Mouse (Mus musculus) liver, embryonic 13.5 days (tissue): ENCODE data around the gene Upf3b. TPM values are rescaled to one million over a fixed set of nuclear protein-coding genes. Genes with fewer than 3 reads are reported as not detected.
A peak's percentile ranks its signal among the peaks of the same experiment; 100 is the strongest.

Experiments used
- ATAC-seq: fragments of 200-750 bp; cut with Nextera tagmentation; 2 replicates; pipeline ENCODE4 v1.8.0; 2017; ENCODE audit warnings: low read depth, mild to moderate bottlenecking, moderate number of reproducible peaks, moderate library complexity
- DNase-seq: peaks from one replicate; pipeline ENCODE4 v3.0.0; 2022
- H3K27ac ChIP-seq: fragments of 300-500 bp; sonication (generic); 2 replicates; pipeline ENCODE4 v1.5.1; 2015; ENCODE audit warnings: moderate library complexity, mild to moderate bottlenecking, inconsistent platforms
- H3K27me3 ChIP-seq: fragments of 300-500 bp; sonication (generic); 2 replicates; pipeline ENCODE4 v1.6.1; 2015; ENCODE audit warnings: mild to moderate bottlenecking, inconsistent platforms
- H3K36me3 ChIP-seq: fragments of 300-500 bp; sonication (generic); 2 replicates; pipeline ENCODE4 v1.6.1; 2015; ENCODE audit warnings: mild to moderate bottlenecking, inconsistent platforms
- H3K4me1 ChIP-seq: fragments of 300-500 bp; sonication (generic); replicated peaks from 2 replicates; pipeline ENCODE4 v1.6.1; 2015; ENCODE audit warnings: inconsistent platforms
- H3K4me2 ChIP-seq: fragments of 300-500 bp; sonication (generic); 2 replicates; pipeline ENCODE4 v1.6.1; 2015; ENCODE audit warnings: inconsistent platforms, mild to moderate bottlenecking, moderate library complexity
- H3K4me3 ChIP-seq: fragments of 300-500 bp; sonication (generic); replicated peaks from 2 replicates; pipeline ENCODE4 v1.5.1; 2015; ENCODE audit warnings: mild to moderate bottlenecking, inconsistent platforms
- H3K9ac ChIP-seq: fragments of 300-500 bp; sonication (generic); 2 replicates; pipeline ENCODE4 v1.6.1; 2015; ENCODE audit warnings: mild to moderate bottlenecking, inconsistent platforms
- H3K9me3 ChIP-seq: fragments of 300-500 bp; sonication (generic); replicated peaks from 2 replicates; pipeline ENCODE4 v1.6.1; 2016; ENCODE audit warnings: inconsistent platforms
- WGBS: fragments of 180-500 bp; shearing (Covaris S2); methylation state at CpG from one replicate; pipeline ENCODE4 v1.1.7; 2015; ENCODE audit not compliant: insufficient replicate concordance; 5-methylcytosine and 5-hydroxymethylcytosine counted together
- polyA plus RNA-seq: library from polyadenylated mRNA; unstranded; fragments of >200 nt; fragmentation: Nextera tagmentation; extraction: Ambion mirVana; gene quantifications from 2 replicates; pipeline ENCODE4 v1.2.1, GENCODE M21; 2015

The Upf3b gene
- polyA plus RNA-seq, 1 experiment from 2014 or later = 13.0 TPM

- H3K4me1 ChIP-seq = no peaks in the 10 kb centered on the region
- H3K36me3 ChIP-seq = peaks cover 9% of the 10 kb centered on the region
- H3K9me3 ChIP-seq = no peaks in the 10 kb centered on the region
- H3K4me3 ChIP-seq = no peak overlapping the region
- no peak for DNase-seq
- H3K4me2 ChIP-seq = no peak overlapping the region
- no peak overlapping the region for H3K9ac ChIP-seq
- no peak overlapping the region for H3K27ac ChIP-seq
- H3K27me3 ChIP-seq = no peaks in the 10 kb centered on the region
- WGBS = 70% methylated on average over 8 of the region's 8 CpGs
- no peak for ATAC-seq
Observed at GRCm38 (mm10) chrX:37076651-37077050, 33.5 kb downstream of the Upf3b start.

- Histone ChIP-seq H3K9me3 (no peaks in the 10 kb centered on the region), H3K27me3 (no peaks in the 10 kb centered on the region), H3K4me3 (no peak overlapping the region), H3K9ac (no peak overlapping the region), H3K36me3 (no peaks in the 10 kb centered on the region), H3K27ac (no peak overlapping the region), H3K4me2 (no peak overlapping the region), H3K4me1 (no peaks in the 10 kb centered on the region)
- ATAC-seq = no peak
- 33% methylated on average over 9 of the region's 9 CpGs for WGBS
- DNase-seq = peak; percentile 15
Observed at GRCm38 (mm10) chrX:37074262-37074892, 35.7 kb downstream of the Upf3b start.

- Histone ChIP-seq H3K9ac (no peak overlapping the region), H3K27ac (no peak overlapping the region), H3K4me3 (no peak overlapping the region), H3K36me3 (no peaks in the 10 kb centered on the region), H3K4me1 (no peaks in the 10 kb centered on the region), H3K9me3 (no peaks in the 10 kb centered on the region), H3K4me2 (no peak overlapping the region), H3K27me3 (no peaks in the 10 kb centered on the region)
- ATAC-seq (no peak), DNase-seq (no peak)
- WGBS = 64% methylated on average over 5 of the region's 5 CpGs
Observed at GRCm38 (mm10) chrX:37068766-37069165, 41.4 kb downstream of the Upf3b start.

GRCm38 (mm10) chrX:37067299-37067698 lies 42.8 kb downstream of the Upf3b start:
- no peak for ATAC-seq
- H3K36me3 ChIP-seq = no peaks in the 10 kb centered on the region
- no peak for DNase-seq
- H3K9me3 ChIP-seq = no peaks in the 10 kb centered on the region
- no peaks in the 10 kb centered on the region for H3K27me3 ChIP-seq
- H3K27ac ChIP-seq = no peak overlapping the region
- no peak overlapping the region for H3K9ac ChIP-seq
- WGBS = 68% methylated on average over 3 of the region's 3 CpGs
- no peak overlapping the region for H3K4me3 ChIP-seq
- H3K4me2 ChIP-seq = no peak overlapping the region
- H3K4me1 ChIP-seq = no peaks in the 10 kb centered on the region

- Histone ChIP-seq H3K4me1 (no peaks in the 10 kb centered on the region), H3K27ac (no peak overlapping the region), H3K4me2 (no peak overlapping the region), H3K9me3 (no peaks in the 10 kb centered on the region), H3K27me3 (no peaks in the 10 kb centered on the region), H3K4me3 (no peak overlapping the region), H3K9ac (no peak overlapping the region), H3K36me3 (no peaks in the 10 kb centered on the region)
- DNase-seq = no peak
- no peak for ATAC-seq
- 53% methylated on average over 9 of the region's 9 CpGs for WGBS
Observed at GRCm38 (mm10) chrX:37063902-37064301, 46.2 kb downstream of the Upf3b start.

GRCm38 (mm10) chrX:37048890-37049823 lies 61.0 kb downstream of the Upf3b start:
- H3K4me1 ChIP-seq = no peaks in the 10 kb centered on the region
- WGBS = 17% methylated on average over 70 of the region's 70 CpGs
- no peak overlapping the region for H3K9ac ChIP-seq
- peak overlapping the region; percentile 46 for H3K4me2 ChIP-seq
- no peak overlapping the region for H3K27ac ChIP-seq
- H3K9me3 ChIP-seq = no peaks in the 10 kb centered on the region
- H3K36me3 ChIP-seq = no peaks in the 10 kb centered on the region
- peak overlapping the region; percentile 23 for H3K4me3 ChIP-seq
- H3K27me3 ChIP-seq = peaks cover 75% of the 10 kb centered on the region
- DNase-seq (no peak), ATAC-seq (no peak)

GRCm38 (mm10) chrX:37048066-37048889 lies 61.8 kb downstream of the Upf3b start, which contains the start of gene Sowahd:
Gene Sowahd, plus strand, starts transcription at chrX:37048845.
- DNase-seq = no peak
- Histone ChIP-seq H3K36me3 (no peaks in the 10 kb centered on the region), H3K9me3 (no peaks in the 10 kb centered on the region), H3K27ac (no peak within 1 kb of the TSS), H3K27me3 (peaks cover 75% of the 10 kb centered on the region), H3K4me3 (peak within 1 kb of the TSS; percentile 23), H3K4me1 (no peaks in the 10 kb centered on the region), H3K9ac (no peak within 1 kb of the TSS), H3K4me2 (peak within 1 kb of the TSS; percentile 46)
- WGBS = 12% methylated on average over 37 of the region's 38 CpGs
- ATAC-seq = no peak

- no peak for ATAC-seq
- Histone ChIP-seq H3K27ac (no peak overlapping the region), H3K9me3 (no peaks in the 10 kb centered on the region), H3K9ac (no peak overlapping the region), H3K27me3 (peaks cover 21% of the 10 kb centered on the region), H3K4me1 (no peaks in the 10 kb centered on the region), H3K36me3 (no peaks in the 10 kb centered on the region), H3K4me2 (no peak overlapping the region), H3K4me3 (no peak overlapping the region)
- WGBS = 15% methylated on average over 9 of the region's 9 CpGs
- DNase-seq = peak; percentile 13
Observed at GRCm38 (mm10) chrX:37042726-37043125, 67.4 kb downstream of the Upf3b start.

Other genes with a start within 250 kb of the Upf3b start
- gene Ube2a, start 236.4 kb downstream of the Upf3b start, polyA plus RNA-seq = 92.7 and 95.2 TPM in 2 replicates
- gene C330007P06Rik, start 236.2 kb downstream of the Upf3b start, polyA plus RNA-seq = 15.3 and 21.3 TPM in 2 replicates
- gene Nkrf, start 207.4 kb downstream of the Upf3b start, polyA plus RNA-seq = 1.1 and 1.4 TPM in 2 replicates
- gene Sept6, start 118.5 kb downstream of the Upf3b start, polyA plus RNA-seq = 5.0 and 5.9 TPM in 2 replicates
- 0.14 TPM in 1 of 2 replicates, not detected in the other for gene Sowahd, start 61.5 kb downstream of the Upf3b start, polyA plus RNA-seq
- 514 and 551 TPM in 2 replicates for gene Rpl39, start 24.9 kb downstream of the Upf3b start, polyA plus RNA-seq
- 6.8 and 9.8 TPM in 2 replicates for gene Nkap, start 16.5 kb upstream of the Upf3b start, polyA plus RNA-seq
- gene Akap14, start 58.5 kb upstream of the Upf3b start, polyA plus RNA-seq = not detected in 2 replicates
- gene Ndufa1, start 80.8 kb upstream of the Upf3b start, polyA plus RNA-seq = 227 and 254 TPM in 2 replicates
- 3.0 and 3.6 TPM in 2 replicates for gene Rnf113a1, start 80.9 kb upstream of the Upf3b start, polyA plus RNA-seq
- gene Gm9, start 100.7 kb upstream of the Upf3b start, polyA plus RNA-seq = not detected in 2 replicates
- not detected in 2 replicates for gene Rhox1, start 111.9 kb upstream of the Upf3b start, polyA plus RNA-seq
- gene Rhox2a, start 134.7 kb upstream of the Upf3b start, polyA plus RNA-seq = not detected in 2 replicates
- not detected in 2 replicates for gene Rhox3a, start 139.6 kb upstream of the Upf3b start, polyA plus RNA-seq
- gene Rhox4a, start 155.0 kb upstream of the Upf3b start, polyA plus RNA-seq = not detected in 2 replicates